Mouse (Mus musculus): ENCODE measurements around the gene Iqub. TPM values are rescaled to one million over a fixed set of nuclear protein-coding genes. Genes with fewer than 3 reads are reported as not detected.

Iqub gene
- total RNA-seq (2021): 1 to 10 TPM; 1.7 to 2.0 TPM

GRCm38 (mm10) chr6:24514552-24515284 is at the start of gene Iqub:
Gene Iqub (minus strand): TSS chr6:24515067.
- peak; percentile 54 to 66 for DNase-seq (ENCODE audit: extremely low spot score in 1 of 2, low spot score in 1 of 2)

GRCm38 (mm10) chr6:24564081-24564480 is 49.2 kb upstream of the Iqub start:
- peak in 1 of 2 experiments; percentile 35 for DNase-seq (ENCODE audit: extremely low spot score in 1 of 2, low spot score in 1 of 2)

GRCm38 (mm10) chr6:24555488-24555887 is 40.6 kb upstream of the Iqub start:
- no peak for DNase-seq (ENCODE audit: extremely low spot score in 1 of 2, low spot score in 1 of 2)

GRCm38 (mm10) chr6:24554427-24555086 is 39.7 kb upstream of the Iqub start:
- DNase-seq (ENCODE audit: extremely low spot score in 1 of 2, low spot score in 1 of 2): no peak

GRCm38 (mm10) chr6:24552046-24552445 is 37.2 kb upstream of the Iqub start:
- no peak for DNase-seq (ENCODE audit: extremely low spot score in 1 of 2, low spot score in 1 of 2)

GRCm38 (mm10) chr6:24549801-24550200 is 34.9 kb upstream of the Iqub start:
- DNase-seq (ENCODE audit: extremely low spot score in 1 of 2, low spot score in 1 of 2): no peak

- DNase-seq (ENCODE audit: extremely low spot score in 1 of 2, low spot score in 1 of 2): no peak
Observed at GRCm38 (mm10) chr6:24546716-24547420, 32.0 kb upstream of the Iqub start.

- DNase-seq (ENCODE audit: extremely low spot score in 1 of 2, low spot score in 1 of 2): no peak
Observed at GRCm38 (mm10) chr6:24543119-24543591, 28.3 kb upstream of the Iqub start.

GRCm38 (mm10) chr6:24542393-24542792 is 27.5 kb upstream of the Iqub start:
- no peak for DNase-seq (ENCODE audit: extremely low spot score in 1 of 2, low spot score in 1 of 2)

- DNase-seq (ENCODE audit: extremely low spot score in 1 of 2, low spot score in 1 of 2): no peak
Observed at GRCm38 (mm10) chr6:24540106-24540505, 25.2 kb upstream of the Iqub start.

- no peak for DNase-seq (ENCODE audit: extremely low spot score in 1 of 2, low spot score in 1 of 2)
Observed at GRCm38 (mm10) chr6:24538435-24538834, 23.6 kb upstream of the Iqub start.

GRCm38 (mm10) chr6:24532804-24533203 is 17.9 kb upstream of the Iqub start:
- DNase-seq (ENCODE audit: extremely low spot score in 1 of 2, low spot score in 1 of 2): no peak

- no peak for DNase-seq (ENCODE audit: extremely low spot score in 1 of 2, low spot score in 1 of 2)
Observed at GRCm38 (mm10) chr6:24530711-24531420, 16.0 kb upstream of the Iqub start.

GRCm38 (mm10) chr6:24530166-24530565 is 15.3 kb upstream of the Iqub start:
- peak in 1 of 2 experiments; percentile 45 for DNase-seq (ENCODE audit: extremely low spot score in 1 of 2, low spot score in 1 of 2)

GRCm38 (mm10) chr6:24528064-24528243 is 13.1 kb upstream of the Iqub start, which contains the start of gene Asb15:
Gene Asb15 (plus strand): TSS chr6:24528144.
- no peak for DNase-seq (ENCODE audit: extremely low spot score in 1 of 2, low spot score in 1 of 2)

GRCm38 (mm10) chr6:24527155-24528063 is 12.5 kb upstream of the Iqub start, which contains the start of gene Ndufa5:
Gene Ndufa5 (minus strand): TSS chr6:24528013.
- DNase-seq (ENCODE audit: extremely low spot score in 1 of 2, low spot score in 1 of 2): peak; percentile 50 to 77

GRCm38 (mm10) chr6:24525705-24526104 is 10.8 kb upstream of the Iqub start:
- no peak for DNase-seq (ENCODE audit: extremely low spot score in 1 of 2, low spot score in 1 of 2)

GRCm38 (mm10) chr6:24516197-24516596 is 1.3 kb upstream of the Iqub start:
- no peak for DNase-seq (ENCODE audit: extremely low spot score in 1 of 2, low spot score in 1 of 2)

GRCm38 (mm10) chr6:24504141-24504540 is 10.7 kb downstream of the Iqub start:
- DNase-seq (ENCODE audit: extremely low spot score in 1 of 2, low spot score in 1 of 2): no peak

GRCm38 (mm10) chr6:24490341-24490740 is 24.5 kb downstream of the Iqub start:
- DNase-seq (ENCODE audit: extremely low spot score in 1 of 2, low spot score in 1 of 2): no peak

Data from layer of hippocampus, postnatal 25 days (tissue).